Mouse (Mus musculus): ENCODE measurements around the gene Vmn2r19.
"Not testable (repeated sequence)": the region's sequence is repeated elsewhere in the genome, so short reads cannot be mapped to it uniquely, and the experiment has no call there.

The Vmn2r19 gene

GRCm38 (mm10) chr6:123308033-123308432 lies at the start of gene Vmn2r19:
Gene Vmn2r19 (plus strand): TSS chr6:123308333.
- DNase-seq: no peak

GRCm38 (mm10) chr6:123258946-123259345 lies 49.2 kb upstream of the Vmn2r19 start:
- DNase-seq: no peak

- no peak for DNase-seq
These were observed 48.1 kb upstream of the Vmn2r19 start for GRCm38 (mm10) chr6:123259889-123260603.

- no peak for DNase-seq
These were observed 47.3 kb upstream of the Vmn2r19 start for GRCm38 (mm10) chr6:123260868-123261267.

GRCm38 (mm10) chr6:123261555-123262161 lies 46.5 kb upstream of the Vmn2r19 start, which contains the start of gene Clec4d:
Gene Clec4d (plus strand): TSS chr6:123262111.
- DNase-seq: no peak

GRCm38 (mm10) chr6:123264194-123264593 lies 43.9 kb upstream of the Vmn2r19 start:
- no peak for DNase-seq

GRCm38 (mm10) chr6:123265809-123266208 lies 42.3 kb upstream of the Vmn2r19 start:
- no peak for DNase-seq

GRCm38 (mm10) chr6:123266945-123267344 lies 41.2 kb upstream of the Vmn2r19 start:
- DNase-seq: no peak

- no peak for DNase-seq
These were observed 28.7 kb upstream of the Vmn2r19 start for GRCm38 (mm10) chr6:123279443-123279842.

- no peak for DNase-seq
These were observed 21.8 kb upstream of the Vmn2r19 start for GRCm38 (mm10) chr6:123286311-123286710.

GRCm38 (mm10) chr6:123288931-123289330 lies 19.2 kb upstream of the Vmn2r19 start:
- DNase-seq: no peak

- DNase-seq: no peak
These were observed 18.4 kb upstream of the Vmn2r19 start, which contains the start of gene Clec4e for GRCm38 (mm10) chr6:123289753-123290152. Gene Clec4e (minus strand): TSS chr6:123289870.

GRCm38 (mm10) chr6:123292751-123293400 lies 15.3 kb upstream of the Vmn2r19 start:
- DNase-seq: no peak

GRCm38 (mm10) chr6:123293509-123293908 lies 14.6 kb upstream of the Vmn2r19 start:
- not testable (repeated sequence) for DNase-seq

- no peak for DNase-seq
These were observed 11.4 kb upstream of the Vmn2r19 start for GRCm38 (mm10) chr6:123296687-123297086.

- DNase-seq: not testable (repeated sequence)
These were observed 1.8 kb upstream of the Vmn2r19 start for GRCm38 (mm10) chr6:123306315-123306714.

GRCm38 (mm10) chr6:123332503-123332902 lies 24.4 kb downstream of the Vmn2r19 start:
- DNase-seq: no peak

- no peak for DNase-seq
These were observed 32.0 kb downstream of the Vmn2r19 start for GRCm38 (mm10) chr6:123340093-123340492.

GRCm38 (mm10) chr6:123346141-123346540 lies 38.0 kb downstream of the Vmn2r19 start:
- DNase-seq: no peak
